Mouse (Mus musculus) large intestine, adult 2 months (tissue): ENCODE results near the gene Ccpg1. TPM values are rescaled to one million over a fixed set of nuclear protein-coding genes. Genes with fewer than 3 reads are reported as not detected.

Experiments used
- DNase-seq: peaks from one replicate; pipeline ENCODE4 v3.0.0-alpha.2; 2012; ENCODE audit warnings: low read depth, low spot score
- WGBS: fragments of 180-500 bp; shearing (Covaris S2); methylation state at CpG from one replicate; pipeline ENCODE4 v1.1.7; 2018; 5-methylcytosine and 5-hydroxymethylcytosine counted together
- polyA plus RNA-seq: library from polyadenylated mRNA; depleted of rRNA; stranded (reverse); fragments of >200 nt; gene quantifications from 2 replicates; pipeline ENCODE4 v1.2.3, GENCODE M21; 2012; rRNA removed

The Ccpg1 gene
- polyA plus RNA-seq, 1 experiment = 5.8 TPM

GRCm38 (mm10) chr9:73039222-73039945 is 54.2 kb downstream of the Ccpg1 start:
- peak; percentile 74 for DNase-seq
- under 1% methylated on average over 49 of the region's 49 CpGs for WGBS

DNA sequence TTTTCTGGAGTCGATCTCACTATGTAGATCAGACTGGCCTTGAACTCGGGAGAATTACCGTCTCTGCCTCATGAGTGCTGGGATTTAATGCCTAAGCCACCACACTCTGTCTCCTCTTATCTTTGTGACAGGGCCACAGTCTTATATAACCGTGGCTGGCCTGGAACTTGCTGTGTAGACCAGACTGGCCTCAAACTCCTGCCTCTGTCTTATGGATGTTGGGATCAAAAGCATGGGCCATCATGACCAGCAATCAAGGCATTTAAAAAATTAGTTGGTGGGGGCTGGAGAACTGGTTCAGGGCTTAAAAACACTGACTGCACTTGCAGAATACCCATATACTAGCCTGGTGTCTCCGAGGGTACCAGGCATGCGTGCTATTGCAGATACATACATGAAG is 54.9 kb downstream of the Ccpg1 start, which contains the start of gene Pigb:
TSS of gene Pigb (minus strand) at position 299 of the 400 bp plus-strand sequence.
- WGBS = 22% methylated on average over 6 of the region's 6 CpGs
- DNase-seq = no peak

DNA sequence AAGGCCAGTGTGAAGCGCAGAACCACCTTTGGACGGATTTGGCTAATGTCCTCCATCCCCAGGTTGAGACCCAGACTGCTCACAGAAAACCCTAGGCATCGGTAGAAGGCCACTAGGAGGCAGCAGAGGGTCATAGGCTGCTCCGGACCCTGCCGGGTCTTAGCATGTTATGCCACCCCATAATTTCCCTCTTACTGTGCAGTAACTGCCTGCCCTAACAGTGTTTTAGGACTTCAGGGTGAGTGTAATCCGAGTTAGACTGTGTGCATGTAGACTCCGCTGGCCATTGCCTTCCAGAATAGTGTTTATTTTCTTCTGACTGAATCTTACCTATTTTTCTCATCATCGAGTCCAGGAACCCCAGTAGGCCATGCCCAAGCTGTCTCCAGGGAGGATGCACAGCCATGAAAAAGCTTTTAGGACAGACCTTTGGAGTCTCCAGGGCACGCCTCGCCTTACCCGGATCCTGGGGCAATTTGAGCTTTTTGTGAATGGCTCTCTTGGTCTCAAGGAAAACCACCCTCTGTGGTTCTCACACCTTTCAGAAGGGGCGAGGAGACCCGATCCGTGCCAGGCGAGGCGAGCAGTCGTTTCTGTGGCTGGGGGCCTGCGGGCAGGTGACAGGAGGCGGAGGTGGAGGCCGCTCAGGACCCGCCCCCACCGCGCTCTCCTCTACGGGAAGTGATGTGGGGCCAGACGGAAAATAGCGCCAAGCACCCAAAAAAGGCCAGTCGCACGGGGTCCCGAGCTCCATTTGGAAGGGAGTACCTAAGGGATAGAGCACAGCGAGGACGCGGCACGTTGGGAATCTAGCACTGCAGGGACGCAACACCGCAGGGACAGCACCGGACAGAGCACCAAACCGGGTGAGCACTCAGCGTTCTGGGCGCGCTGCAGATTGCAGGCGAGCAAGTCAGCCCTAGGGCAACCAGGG is 59.2 kb downstream of the Ccpg1 start, which contains the start of gene Rab27a:
TSS of gene Rab27a (plus strand) at position 709 of the 934 bp plus-strand sequence.
- WGBS = 1% methylated on average over 41 of the region's 41 CpGs
- DNase-seq = peak; percentile 65

DNA sequence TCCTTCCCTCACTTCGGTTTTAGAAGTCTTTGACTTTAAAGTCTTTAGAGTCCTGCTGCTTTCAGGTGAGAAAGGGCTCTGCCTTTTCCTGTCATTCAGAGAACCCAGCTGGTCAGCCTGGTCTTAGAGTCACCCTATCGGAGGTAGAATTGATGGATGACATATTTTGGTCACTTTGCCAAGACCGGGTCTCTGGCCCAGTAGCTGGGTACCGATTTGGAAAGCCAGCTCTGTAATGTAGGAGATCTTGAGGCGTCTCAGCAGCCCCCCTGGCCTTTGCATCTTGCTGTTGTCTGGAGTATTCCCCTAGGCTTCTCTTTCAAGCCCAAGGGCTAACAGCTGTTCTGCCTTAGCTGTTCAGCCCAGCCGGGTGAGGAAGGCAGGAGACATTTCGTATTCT is 60.0 kb downstream of the Ccpg1 start:
- WGBS = 24% methylated on average over 7 of the region's 7 CpGs
- DNase-seq = no peak

DNA sequence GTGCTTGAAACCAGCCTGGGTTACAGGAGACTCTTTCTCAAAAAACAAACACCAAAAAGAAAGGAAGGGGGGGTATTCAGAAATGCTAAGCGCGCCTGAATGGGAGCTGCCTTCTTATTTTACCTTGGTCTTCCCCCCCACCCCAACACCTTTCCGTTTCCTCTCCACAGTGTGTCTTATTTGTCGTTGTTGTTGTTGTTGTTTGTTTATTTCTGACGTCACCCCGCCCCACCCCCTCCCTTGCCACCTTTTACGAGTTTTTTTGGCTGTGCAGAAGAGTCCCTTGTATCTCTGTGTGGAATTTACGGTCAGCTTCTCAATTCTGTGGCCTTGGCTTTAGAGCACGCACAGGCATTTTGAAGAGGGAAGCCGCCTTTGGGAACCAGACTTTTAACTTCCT is 60.5 kb downstream of the Ccpg1 start:
- 63% methylated on average over 10 of the region's 10 CpGs for WGBS
- no peak for DNase-seq

GRCm38 (mm10) chr9:73047906-73048305 is 62.7 kb downstream of the Ccpg1 start:
- DNase-seq = no peak
- 89% methylated on average over 2 of the region's 2 CpGs for WGBS

GRCm38 (mm10) chr9:73048927-73049326 is 63.7 kb downstream of the Ccpg1 start:
- no peak for DNase-seq
- WGBS = 62% methylated on average over 4 of the region's 4 CpGs

DNA sequence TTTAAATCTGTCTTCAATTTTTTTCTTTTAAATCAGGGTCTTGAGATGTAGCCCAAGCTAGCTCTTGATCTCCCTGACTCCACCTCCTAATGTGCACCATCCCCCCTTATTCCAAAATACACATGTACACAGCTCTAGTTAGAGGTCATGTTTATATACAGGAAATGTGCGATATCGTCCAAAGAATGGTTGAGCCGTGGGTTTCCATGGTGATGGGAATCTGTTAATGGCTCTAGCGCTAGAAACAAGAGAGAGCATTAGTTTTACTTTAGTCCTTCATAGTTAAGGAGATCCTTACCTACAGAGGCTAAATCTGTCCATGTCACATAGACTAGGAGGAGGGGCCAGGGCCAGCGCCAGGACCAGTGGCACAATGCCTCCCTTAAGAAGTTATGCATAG is 64.6 kb downstream of the Ccpg1 start:
- 50% methylated on average over 5 of the region's 5 CpGs for WGBS
- no peak for DNase-seq

GRCm38 (mm10) chr9:73050606-73051005 is 65.4 kb downstream of the Ccpg1 start:
- DNase-seq = no peak
- WGBS = 28% methylated on average over 8 of the region's 8 CpGs

DNA sequence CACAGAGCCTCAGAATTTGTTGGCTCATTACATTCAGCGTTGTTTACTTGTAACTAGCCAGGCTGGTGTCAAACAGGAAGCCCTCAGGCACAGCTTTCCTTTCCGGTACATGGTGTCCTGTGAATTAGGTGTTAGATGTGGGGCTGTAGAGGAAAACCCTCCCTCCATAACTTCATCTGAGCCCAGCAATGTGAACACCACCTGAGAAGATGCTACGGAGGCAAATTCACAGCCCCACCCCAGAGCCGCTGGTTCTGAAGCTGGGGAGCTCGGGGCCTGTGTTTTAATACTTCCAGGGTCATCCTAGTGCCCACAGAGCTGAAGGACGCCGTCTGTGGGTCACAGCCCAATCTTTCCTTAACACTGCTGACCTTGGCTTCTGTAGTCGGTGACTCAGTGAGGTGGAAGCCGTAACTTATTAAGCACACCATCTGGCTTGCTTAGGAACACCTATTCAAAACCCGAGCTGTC is 70.2 kb downstream of the Ccpg1 start:
- no peak for DNase-seq
- 34% methylated on average over 10 of the region's 10 CpGs for whole genome bisulfite sequencing

DNA sequence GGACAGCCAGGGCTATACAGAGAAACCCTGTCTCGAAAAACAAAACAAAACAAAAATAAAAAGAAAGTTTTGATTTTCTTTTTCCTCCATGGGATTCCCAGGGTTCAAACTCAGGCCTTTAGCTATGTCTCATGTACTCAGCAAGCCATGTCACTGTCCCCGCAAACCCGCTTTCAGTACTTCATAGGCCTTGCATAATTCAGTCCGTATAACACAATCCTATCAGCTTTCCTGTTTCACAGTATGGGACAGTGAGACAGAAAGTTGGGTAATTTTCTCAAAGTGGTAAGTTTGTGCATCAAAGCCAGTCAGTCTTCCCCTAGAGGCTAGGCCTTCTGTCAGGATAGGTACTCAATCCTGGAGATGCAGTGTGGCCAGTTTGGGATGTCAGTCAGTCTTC is 74.0 kb downstream of the Ccpg1 start:
- 90% methylated on average over 4 of the region's 4 CpGs for WGBS

GRCm38 (mm10) chr9:73063621-73064290 is 78.5 kb downstream of the Ccpg1 start:
- no peak for DNase-seq
- WGBS = 74% methylated on average over 15 of the region's 15 CpGs

More for the DNA sequence above, 74.0 kb downstream of the Ccpg1 start:
- no peak for DNase-seq

Other genes starting within 250 kb of the Ccpg1 start
- gene Prtg, start 178.6 kb upstream of the Ccpg1 start, polyA plus RNA-seq = 0.03 and 0.20 TPM in 2 replicates
- gene Pygo1, start 59.8 kb upstream of the Ccpg1 start, polyA plus RNA-seq = 0.23 and 0.24 TPM in 2 replicates
- 0.08 and 0.12 TPM in 2 replicates for gene Dyx1c1, start 26.6 kb upstream of the Ccpg1 start, polyA plus RNA-seq
- gene Gm44503, start 26.6 kb upstream of the Ccpg1 start, polyA plus RNA-seq = not detected in 2 replicates
- 5.7 and 7.2 TPM in 2 replicates for gene Ccpg1os, start within 50 bp of the Ccpg1 start, polyA plus RNA-seq
- 5.8 and 8.9 TPM in 2 replicates for gene Pigb, start 54.9 kb downstream of the Ccpg1 start, polyA plus RNA-seq
- gene Rab27a, start 59.4 kb downstream of the Ccpg1 start, polyA plus RNA-seq = 9.4 TPM in 2 replicates
- 0.10 and 0.15 TPM in 2 replicates for gene Khdc3, start 116.4 kb downstream of the Ccpg1 start, polyA plus RNA-seq
- gene Gm20509, start 117.0 kb downstream of the Ccpg1 start, polyA plus RNA-seq = not detected in 2 replicates
- 16.6 and 20.9 TPM in 2 replicates for gene Rsl24d1, start 128.0 kb downstream of the Ccpg1 start, polyA plus RNA-seq